Mouse (Mus musculus) bone marrow, adult 2 months (tissue): Measurements from ENCODE around the gene Spata31d1b.

Experiments
- CTCF ChIP-seq: fragments of 200-500 bp; IDR thresholded peaks from 2 replicates; pipeline ENCODE4 v1.5.1; 2011; ENCODE audit warnings: low read length, control low read depth; ENCODE audit not compliant: control insufficient read depth, insufficient read depth
- POLR2A ChIP-seq: fragments of 200-500 bp; IDR thresholded peaks from 2 replicates; pipeline ENCODE4 v1.6.1; 2011; ENCODE audit warnings: low read depth, mild to moderate bottlenecking, control low read depth, low read length, borderline replicate concordance; ENCODE audit not compliant: control insufficient read depth

DNA sequence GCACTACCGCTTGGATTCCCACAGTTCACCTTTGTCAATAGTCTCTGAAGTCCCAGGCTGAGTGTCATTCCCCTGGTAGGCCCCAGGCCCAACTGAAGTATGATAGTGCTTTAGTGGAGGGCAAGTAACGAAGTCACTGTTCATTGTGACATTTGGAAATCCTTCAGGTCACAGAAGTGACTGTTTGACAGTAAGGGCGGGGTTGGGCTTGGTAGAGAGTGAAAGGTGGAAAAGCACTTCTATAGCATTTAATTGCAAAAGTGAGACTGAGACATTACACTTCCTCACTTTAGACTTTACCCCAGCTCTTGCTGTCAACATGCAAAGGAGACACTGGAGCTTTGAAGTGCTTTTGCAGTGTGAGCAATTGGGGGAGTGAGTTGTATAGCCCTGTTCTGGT lies 18.1 kb upstream of the Spata31d1b start, which contains the start of gene 4921517D22Rik:
- TF ChIP-seq CTCF: no peak
- TF ChIP-seq POLR2A: no peak
